ENCODE assay signal across 14 mouse cellular contexts in the genomic region with DNA sequence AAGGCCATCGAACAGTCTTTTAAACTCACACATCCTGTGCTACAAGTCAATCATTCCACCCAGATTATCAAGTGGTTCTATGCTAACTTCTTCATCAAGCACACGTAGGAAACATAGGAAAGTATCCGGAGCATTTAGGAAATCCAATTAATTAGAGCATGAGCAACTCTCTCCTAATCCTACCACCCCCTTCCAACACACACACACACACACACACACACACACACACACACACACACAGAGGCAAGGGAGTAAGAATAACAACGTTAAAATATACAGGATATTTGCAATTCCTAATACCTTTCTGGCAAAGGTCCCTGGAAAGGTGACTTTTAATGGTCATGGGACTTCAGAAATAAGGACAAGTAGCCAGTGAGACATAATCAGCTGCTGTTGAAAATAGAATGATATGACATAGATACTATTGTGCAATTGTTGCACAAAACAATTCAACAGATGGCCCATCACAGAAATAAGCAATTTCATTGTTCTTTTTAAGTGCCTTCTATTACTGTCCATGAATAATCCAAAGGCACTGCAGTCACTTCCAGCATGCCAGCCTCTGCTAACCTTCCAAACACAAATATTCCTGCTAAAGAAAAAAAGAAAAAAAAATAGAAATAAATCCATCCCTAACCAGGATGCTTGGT.
"Had no signal": no experiment of that assay in that cellular context is flagged by ENCODE, and none has a peak within 500 bp of the region (broad histone marks: within the 10 kb centered on the region; RNA-seq: fewer than 3 reads in every experiment).

No protein-coding gene starts in this region.

- H3K27ac ChIP-seq: limb, embryonic 10.5 days; liver, embryonic 15.5 days; macrophage; midbrain, embryonic 13.5 days; neural tube, embryonic 15.5 days had no signal

- H3K4me3 ChIP-seq: limb, embryonic 10.5 days; liver, embryonic 15.5 days; megakaryocyte, embryonic 14.5 days; midbrain, embryonic 13.5 days; myocyte; neural tube, embryonic 15.5 days had no signal

- DNase-seq: kidney, adult 9 months; kidney, postnatal 10 days; kidney, postnatal 4 days; lung, embryonic 14.5 days; lung, postnatal 14 days; right cerebral cortex, postnatal 14 days; thymus, postnatal 4 days had no signal
